Mouse (Mus musculus) cerebellum, adult 2 months (tissue): ENCODE results near the gene Plxnc1. TPM values are rescaled to one million over a fixed set of nuclear protein-coding genes. Genes with fewer than 3 reads are reported as not detected.

ENCODE experiments used
- DNase-seq, 2 experiments: peaks; one replicate each; pipeline ENCODE4 v3.0.0; 2021
- H3K27ac ChIP-seq: fragments of 200-500 bp; 2 replicates; pipeline ENCODE4 v1.5.1; 2012; ENCODE audit warnings: low read length, control low read depth, inconsistent platforms; ENCODE audit not compliant: insufficient read depth
- H3K27me3 ChIP-seq: fragments of 200-500 bp; 2 replicates; pipeline ENCODE4 v1.6.1; 2012; ENCODE audit warnings: inconsistent platforms, mild to moderate bottlenecking, low read length, moderate library complexity; ENCODE audit not compliant: control insufficient read depth, insufficient read depth
- H3K4me1 ChIP-seq: fragments of 200-500 bp; 2 replicates; pipeline ENCODE4 v1.6.1; 2011; ENCODE audit warnings: low read length; ENCODE audit not compliant: control insufficient read depth, insufficient read depth
- H3K4me3 ChIP-seq: fragments of 200-500 bp; replicated peaks from 2 replicates; pipeline ENCODE3; 2011; ENCODE audit warnings: mild to moderate bottlenecking, low read depth, low read length, control low read depth; ENCODE audit not compliant: insufficient read depth
- CTCF ChIP-seq: fragments of 200-500 bp; IDR thresholded peaks from 2 replicates; pipeline ENCODE4 v1.5.1; 2011; ENCODE audit warnings: low read depth, mild to moderate bottlenecking, control low read depth, low read length, moderate library complexity, borderline replicate concordance; ENCODE audit not compliant: insufficient read depth
- POLR2A ChIP-seq: fragments of 200-500 bp; IDR thresholded peaks from 2 replicates; pipeline ENCODE4 v1.6.1; 2011; ENCODE audit warnings: low read length, control low read depth, borderline replicate concordance; ENCODE audit not compliant: insufficient read depth
- WGBS: fragments of 180-500 bp; shearing (Covaris S2); methylation state at CpG from one replicate; pipeline ENCODE4 v1.1.7; 2018; 5-methylcytosine and 5-hydroxymethylcytosine counted together
- polyA plus RNA-seq: library from polyadenylated mRNA; depleted of rRNA; stranded (reverse); fragments of >200 nt; gene quantifications from 2 replicates; pipeline ENCODE4 v1.2.3, GENCODE M21; 2012

Gene Plxnc1
- polyA plus RNA-seq, 1 experiment = 8.2 TPM

- Histone ChIP-seq H3K4me1 (no peaks in the 10 kb centered on the region), H3K27me3 (no peaks in the 10 kb centered on the region), H3K4me3 (no peak overlapping the region), H3K27ac (no peak overlapping the region)
- no peak for DNase-seq
- TF ChIP-seq POLR2A (no peak), CTCF (no peak)
- WGBS = 86% methylated on average over 9 of the region's 9 CpGs
Measured at GRCm38 (mm10) chr10:94835874-94836273, 108.8 kb downstream of the Plxnc1 start.

DNA sequence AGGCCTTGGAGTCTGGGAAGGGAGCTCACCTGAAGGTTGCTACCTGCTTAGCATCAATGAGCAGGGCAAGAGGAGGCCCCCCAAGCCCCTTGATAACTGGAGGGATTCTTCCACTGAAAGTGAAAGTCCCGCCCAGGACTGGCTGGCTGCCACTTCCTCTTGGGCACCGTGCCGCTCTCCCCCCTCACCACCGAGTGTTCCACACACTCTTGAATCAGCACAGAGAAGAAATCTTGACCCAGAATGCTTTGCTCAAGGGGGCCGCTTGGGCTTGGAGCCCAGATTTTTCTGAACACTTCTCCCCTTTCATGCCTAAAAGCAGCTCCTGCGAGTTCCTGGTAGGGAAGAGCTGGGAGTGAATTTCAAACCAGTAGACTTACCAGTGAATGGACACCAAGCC is 115.2 kb downstream of the Plxnc1 start:
- Histone ChIP-seq H3K27ac (no peak overlapping the region), H3K27me3 (no peaks in the 10 kb centered on the region), H3K4me1 (peaks cover 2% of the 10 kb centered on the region), H3K4me3 (peak overlapping the region; percentile 21)
- DNase-seq = peak; percentile 54 to 57
- 6% methylated on average over 6 of the region's 6 CpGs for WGBS
- no peak for TF ChIP-seq CTCF
- TF ChIP-seq POLR2A = no peak

DNA sequence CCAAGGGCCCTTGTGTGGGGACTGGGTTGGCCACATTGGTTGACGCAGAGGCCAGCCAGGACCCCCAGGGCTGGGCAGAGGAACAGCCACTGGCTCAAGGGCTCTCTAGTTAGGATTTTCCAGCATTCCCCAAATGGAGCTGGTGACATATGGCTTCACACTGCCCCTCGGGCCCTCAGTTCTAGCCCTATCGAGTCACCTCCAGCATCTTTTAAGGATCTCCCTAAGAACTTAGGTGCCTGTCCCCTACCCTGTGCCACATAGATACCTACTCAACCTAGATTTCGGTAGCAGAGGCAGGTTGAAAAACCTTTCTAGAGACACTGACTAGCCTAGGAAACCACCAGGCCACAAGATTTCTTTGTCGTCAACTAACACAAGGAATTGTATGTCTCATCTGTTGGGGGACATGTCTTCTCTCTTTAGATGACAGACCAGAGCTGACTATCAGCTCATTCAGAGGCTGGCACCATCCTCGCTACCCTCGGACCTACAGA is 115.9 kb downstream of the Plxnc1 start:
- DNase-seq = no peak
- 77% methylated on average over 7 of the region's 7 CpGs for WGBS
- H3K27ac ChIP-seq = no peak overlapping the region
- no peaks in the 10 kb centered on the region for H3K27me3 ChIP-seq
- no peak for TF ChIP-seq POLR2A
- TF ChIP-seq CTCF = no peak
- peaks cover 2% of the 10 kb centered on the region for H3K4me1 ChIP-seq
- H3K4me3 ChIP-seq = no peak overlapping the region

- Histone ChIP-seq H3K27ac (no peak overlapping the region), H3K27me3 (no peaks in the 10 kb centered on the region), H3K4me1 (peaks cover 2% of the 10 kb centered on the region), H3K4me3 (no peak overlapping the region)
- 95% methylated on average over 14 of the region's 14 CpGs for WGBS
- no peak for DNase-seq
- TF ChIP-seq POLR2A = no peak
- TF ChIP-seq CTCF = no peak
Measured at GRCm38 (mm10) chr10:94827890-94828733, 116.5 kb downstream of the Plxnc1 start.

- DNase-seq = no peak
- Histone ChIP-seq H3K4me1 (peaks cover 2% of the 10 kb centered on the region), H3K27ac (no peak overlapping the region), H3K4me3 (no peak overlapping the region), H3K27me3 (no peaks in the 10 kb centered on the region)
- WGBS = 81% methylated on average over 10 of the region's 10 CpGs
- TF ChIP-seq CTCF = no peak
- no peak for TF ChIP-seq POLR2A
Measured at GRCm38 (mm10) chr10:94827325-94827724, 117.3 kb downstream of the Plxnc1 start.

GRCm38 (mm10) chr10:94826436-94826835 is 118.2 kb downstream of the Plxnc1 start:
- no peak overlapping the region for H3K4me3 ChIP-seq
- no peak overlapping the region for H3K27ac ChIP-seq
- TF ChIP-seq POLR2A (no peak), CTCF (no peak)
- no peak for DNase-seq
- WGBS = 94% methylated on average over 12 of the region's 12 CpGs
- no peaks in the 10 kb centered on the region for H3K27me3 ChIP-seq
- H3K4me1 ChIP-seq = peaks cover 2% of the 10 kb centered on the region

DNA sequence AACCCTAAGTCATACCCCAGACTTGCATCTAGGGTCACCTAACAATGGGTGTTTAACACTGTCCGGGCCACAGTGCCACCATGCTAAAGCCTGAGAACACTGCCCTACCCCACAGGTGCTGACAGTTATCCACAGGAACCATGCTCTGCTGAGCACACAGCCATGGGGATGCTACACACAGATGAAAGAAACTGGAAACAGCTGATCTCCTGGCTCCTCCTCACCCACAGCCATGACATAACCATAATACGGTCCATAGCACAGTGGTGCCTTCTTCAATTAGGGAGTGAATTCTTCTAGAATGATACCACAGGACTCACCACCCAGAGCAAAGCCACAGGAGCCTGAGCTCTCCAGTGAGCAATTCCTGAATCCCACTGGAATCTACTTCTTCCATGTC is 118.7 kb downstream of the Plxnc1 start:
- Histone ChIP-seq H3K4me1 (peaks cover 2% of the 10 kb centered on the region), H3K27ac (no peak overlapping the region), H3K27me3 (no peaks in the 10 kb centered on the region), H3K4me3 (no peak overlapping the region)
- no peak for DNase-seq
- TF ChIP-seq CTCF (no peak), POLR2A (no peak)
- WGBS = 97% methylated on average over 2 of the region's 2 CpGs
